In the genomic region with DNA sequence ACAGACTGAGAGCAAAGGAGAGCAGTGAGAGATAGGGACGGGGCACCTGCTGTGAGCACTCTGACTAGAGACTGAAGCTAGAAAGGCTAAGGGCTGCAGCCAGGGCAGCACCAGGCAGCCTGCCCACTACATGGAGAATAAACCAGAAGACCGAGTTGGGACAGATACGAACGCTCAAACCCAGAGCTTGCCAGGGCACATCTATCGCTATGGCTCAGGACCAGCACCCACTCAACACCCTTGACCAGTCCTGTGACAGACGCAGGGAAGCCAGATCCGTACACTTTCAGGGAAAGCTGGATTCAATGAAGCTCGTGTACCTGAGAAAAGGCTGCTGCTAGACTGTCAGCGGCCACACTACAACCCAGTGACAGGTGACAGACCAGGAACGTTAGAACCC, we compare ENCODE assay signal across 20 mouse cellular contexts. TPM values are rescaled to one million over a fixed set of nuclear protein-coding genes. Genes with fewer than 3 reads are reported as not detected.
DNase-seq lines count a peak whose midpoint lies in the region; ATAC-seq and TF ChIP-seq lines count a peak whose summit lies in the region.
"Had no signal": no experiment of that assay in that cellular context is flagged by ENCODE, and none has a peak within 500 bp of the region (broad histone marks: within the 10 kb centered on the region; RNA-seq: fewer than 3 reads in every experiment).

No protein-coding gene starts in this region.

- peaks cover 16% of the 10 kb centered on the region for H3K4me1 ChIP-seq in heart, embryonic 11.5 days (ENCODE audit: control insufficient read depth, insufficient read depth, low read length)
- H3K4me1 ChIP-seq in liver, embryonic 13.5 days (replicated peaks), result peaks cover 42% of the 10 kb centered on the region
- peaks cover 22% of the 10 kb centered on the region for H3K4me1 ChIP-seq in liver, embryonic 11.5 days (replicated peaks; ENCODE audit: control insufficient read depth, insufficient read depth, low read length)
- peaks cover 4% of the 10 kb centered on the region; the same call in 1 of the 2 replicates for H3K4me1 ChIP-seq in midbrain, postnatal 0 days (ENCODE audit: insufficient read depth, low read length)

- 87% methylated on average over 10 of the region's 10 CpGs for WGBS in heart, embryonic 11.5 days (ENCODE audit: insufficient replicate concordance)
- 86% methylated on average over 10 of the region's 10 CpGs for WGBS in liver, embryonic 13.5 days (ENCODE audit: insufficient replicate concordance)
- WGBS in liver, embryonic 11.5 days, result 94% methylated on average over 10 of the region's 10 CpGs
- 92% methylated on average over 10 of the region's 10 CpGs for WGBS in midbrain, postnatal 0 days

- no peak overlapping the region for H3K4me2 ChIP-seq in heart, embryonic 11.5 days
- no peak overlapping the region for H3K4me2 ChIP-seq in liver, embryonic 13.5 days
- H3K4me2 ChIP-seq in liver, embryonic 11.5 days, result no peak overlapping the region
- no peak overlapping the region for H3K4me2 ChIP-seq in midbrain, postnatal 0 days (ENCODE audit: low read depth, low read length, poor library complexity, severe bottlenecking)
- H3K4me2 ChIP-seq: embryonic facial prominence, embryonic 15.5 days; hindbrain, embryonic 15.5 days had no signal

- no peak overlapping the region for H3K27ac ChIP-seq in heart, embryonic 11.5 days (ENCODE audit: low read depth, low read length)
- H3K27ac ChIP-seq in liver, embryonic 13.5 days, result 0 out of 2 replicates have a peak overlapping the region, but pooled peaks have one; percentile 10
- no peak overlapping the region for H3K27ac ChIP-seq in liver, embryonic 11.5 days (ENCODE audit: low read depth, low read length)
- no peak overlapping the region for H3K27ac ChIP-seq in midbrain, postnatal 0 days (ENCODE audit: low read depth, low read length)
- H3K27ac ChIP-seq: embryonic facial prominence, embryonic 15.5 days; forebrain, embryonic 10.5 days; hindbrain, embryonic 15.5 days had no signal

- no peaks in the 10 kb centered on the region for H3K27me3 ChIP-seq in heart, embryonic 11.5 days (ENCODE audit: control insufficient read depth, insufficient read depth, low read length)
- no peaks in the 10 kb centered on the region for H3K27me3 ChIP-seq in liver, embryonic 13.5 days
- H3K27me3 ChIP-seq in liver, embryonic 11.5 days (replicated peaks; ENCODE audit: control insufficient read depth, insufficient read depth, low read length), result no peaks in the 10 kb centered on the region
- no peaks in the 10 kb centered on the region for H3K27me3 ChIP-seq in midbrain, postnatal 0 days (ENCODE audit: insufficient read depth, low read length)
- H3K27me3 ChIP-seq: embryonic facial prominence, embryonic 15.5 days; hindbrain, embryonic 15.5 days had no signal

- peaks cover 24% of the 10 kb centered on the region for H3K36me3 ChIP-seq in heart, embryonic 11.5 days (ENCODE audit: control insufficient read depth, insufficient read depth, low read length)
- peaks cover 63% of the 10 kb centered on the region for H3K36me3 ChIP-seq in liver, embryonic 13.5 days
- peaks cover 37% of the 10 kb centered on the region for H3K36me3 ChIP-seq in liver, embryonic 11.5 days (ENCODE audit: control insufficient read depth, insufficient read depth, low read length)
- H3K36me3 ChIP-seq in midbrain, postnatal 0 days (ENCODE audit: insufficient read depth, low read length), result peaks cover 4% of the 10 kb centered on the region; the same call in 1 of the 2 replicates

- H3K9me3 ChIP-seq in heart, embryonic 11.5 days (replicated peaks; ENCODE audit: control insufficient read depth, low read length), result no peaks in the 10 kb centered on the region
- no peaks in the 10 kb centered on the region for H3K9me3 ChIP-seq in liver, embryonic 13.5 days (replicated peaks)
- H3K9me3 ChIP-seq in liver, embryonic 11.5 days (ENCODE audit: control insufficient read depth, low read length), result no peaks in the 10 kb centered on the region
- H3K9me3 ChIP-seq in midbrain, postnatal 0 days (ENCODE audit: low read length), result no peaks in the 10 kb centered on the region
- H3K9me3 ChIP-seq: embryonic facial prominence, embryonic 15.5 days; forebrain, embryonic 10.5 days; hindbrain, embryonic 15.5 days had no signal

- no peak for TF ChIP-seq CTCF in midbrain, postnatal 0 days (IDR thresholded peaks at IDR 0.05)

- H3K9ac ChIP-seq in heart, embryonic 11.5 days (ENCODE audit: low read depth, low read length), result no peak overlapping the region
- no peak overlapping the region for H3K9ac ChIP-seq in liver, embryonic 13.5 days
- H3K9ac ChIP-seq in liver, embryonic 11.5 days (ENCODE audit: low read depth, low read length), result no peak overlapping the region
- no peak overlapping the region for H3K9ac ChIP-seq in midbrain, postnatal 0 days (replicated peaks; ENCODE audit: low read length, poor library complexity, severe bottlenecking)
- H3K9ac ChIP-seq: embryonic facial prominence, embryonic 15.5 days; hindbrain, embryonic 15.5 days had no signal

- intact Hi-C loops in heart, postnatal 14 days (cut with DNase I), result no loop called here

- no peak overlapping the region for H3K4me3 ChIP-seq in heart, embryonic 11.5 days (ENCODE audit: low read depth, low read length)
- no peak overlapping the region for H3K4me3 ChIP-seq in liver, embryonic 13.5 days (replicated peaks)
- H3K4me3 ChIP-seq in liver, embryonic 11.5 days (ENCODE audit: low read depth, low read length), result no peak overlapping the region
- H3K4me3 ChIP-seq in midbrain, postnatal 0 days (ENCODE audit: low read depth, low read length), result no peak overlapping the region
- H3K4me3 ChIP-seq: embryonic facial prominence, embryonic 15.5 days; erythroblast, embryonic 14.5 days; forebrain, embryonic 10.5 days; hindbrain, embryonic 15.5 days had no signal

- peak; percentile 94 for DNase-seq in heart, adult 11 months
- DNase-seq in liver, embryonic 13.5 days, result no peak
- DNase-seq in liver, embryonic 11.5 days (ENCODE audit: low spot score), result no peak
- peak; percentile 57 to 67 for DNase-seq in heart, postnatal 14 days
- DNase-seq in midbrain, postnatal 0 days (ENCODE audit: low spot score), result no peak
- no peak for DNase-seq in retina, postnatal 1 day
- DNase-seq: adrenal gland, adult 2 months; adrenal gland, postnatal 25 days; cerebellum, adult 2 months; cerebellum, postnatal 14 days; embryo, embryonic 11 days; gastrocnemius, postnatal 14 days; kidney, adult 2 months had no signal

- ATAC-seq in heart, embryonic 11.5 days (replicated peaks; ENCODE audit: insufficient number of reproducible peaks, low FRiP score, low TSS enrichment), result no peak
- no peak for ATAC-seq in liver, embryonic 13.5 days (ENCODE audit: low read depth)
- ATAC-seq in liver, embryonic 11.5 days (replicated peaks; ENCODE audit: low FRiP score), result no peak
- ATAC-seq in midbrain, postnatal 0 days (ENCODE audit: low FRiP score), result no peak
- ATAC-seq: forebrain, embryonic 16.5 days; intestine, embryonic 16.5 days had no signal

RNA-seq across cellular contexts. Expression of a gene that starts 3.6 kb away (rescaled TPM):
- polyA plus RNA-seq in heart, embryonic 11.5 days (2014; fragmentation: Nextera tagmentation; extraction: Ambion mirVana), result 81.8 and 82.7 TPM in 2 replicates
- 75.6 and 75.9 TPM in 2 replicates for polyA plus RNA-seq in liver, embryonic 13.5 days (2015; fragmentation: Nextera tagmentation; extraction: Ambion mirVana)
- polyA plus RNA-seq in liver, embryonic 11.5 days (2014; fragmentation: Nextera tagmentation; extraction: Ambion mirVana), result 125 and 127 TPM in 2 replicates
- 1 to 10 TPM; 3.2 to 6.4 TPM for total RNA-seq in heart, postnatal 14 days (2021)
- 5.8 and 18.1 TPM in 2 replicates for total RNA-seq in midbrain, postnatal 0 days (2014; rRNA removed)
- polyA plus RNA-seq in midbrain, postnatal 0 days (2015; fragmentation: Nextera tagmentation; extraction: Ambion mirVana), result 8.4 and 11.3 TPM in 2 replicates

Comparison
In these comparisons a context has a peak if more than half of its experiments do, and no peak if none do; other contexts are left out.
1. DNase-seq: peak in heart, adult 11 months (single experiment) and heart, postnatal 14 days (2 of 2); none in liver, embryonic 13.5 days (single experiment), liver, embryonic 11.5 days (single experiment), midbrain, postnatal 0 days (single experiment) and retina, postnatal 1 day (single experiment).